Mouse (Mus musculus): ENCODE results near the gene Adgrb2. TPM values are rescaled to one million over a fixed set of nuclear protein-coding genes. Genes with fewer than 3 reads are reported as not detected.
A peak's percentile ranks its signal among the peaks of the same experiment; 100 is the strongest.

Adgrb2 gene
- total RNA-seq, 2 experiments from 2014 or later = 2.2 to 2.3 TPM

DNA sequence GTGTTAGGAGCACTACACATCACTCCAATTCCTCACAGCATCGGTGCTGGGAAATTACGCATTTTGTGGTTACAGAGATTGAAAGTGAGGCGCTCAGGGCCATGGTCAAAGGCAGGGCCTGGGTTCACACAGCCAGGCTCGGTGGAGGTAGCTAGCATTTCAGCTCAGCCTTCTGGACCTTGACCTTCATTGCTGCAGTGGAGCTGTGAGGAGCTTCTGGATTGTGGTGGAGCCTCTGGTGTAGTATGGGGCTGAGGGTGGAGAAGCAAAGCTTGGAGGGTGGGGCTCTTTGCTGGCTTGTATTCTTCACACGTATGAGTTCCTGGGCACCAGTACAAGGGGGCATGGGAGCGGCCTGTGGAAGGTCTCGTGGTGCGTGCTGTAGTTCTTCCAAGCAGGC lies 38.3 kb downstream of the Adgrb2 start:
- intact Hi-C loops (cut with DNase I) = no loop called here
- DNase-seq = no peak

DNA sequence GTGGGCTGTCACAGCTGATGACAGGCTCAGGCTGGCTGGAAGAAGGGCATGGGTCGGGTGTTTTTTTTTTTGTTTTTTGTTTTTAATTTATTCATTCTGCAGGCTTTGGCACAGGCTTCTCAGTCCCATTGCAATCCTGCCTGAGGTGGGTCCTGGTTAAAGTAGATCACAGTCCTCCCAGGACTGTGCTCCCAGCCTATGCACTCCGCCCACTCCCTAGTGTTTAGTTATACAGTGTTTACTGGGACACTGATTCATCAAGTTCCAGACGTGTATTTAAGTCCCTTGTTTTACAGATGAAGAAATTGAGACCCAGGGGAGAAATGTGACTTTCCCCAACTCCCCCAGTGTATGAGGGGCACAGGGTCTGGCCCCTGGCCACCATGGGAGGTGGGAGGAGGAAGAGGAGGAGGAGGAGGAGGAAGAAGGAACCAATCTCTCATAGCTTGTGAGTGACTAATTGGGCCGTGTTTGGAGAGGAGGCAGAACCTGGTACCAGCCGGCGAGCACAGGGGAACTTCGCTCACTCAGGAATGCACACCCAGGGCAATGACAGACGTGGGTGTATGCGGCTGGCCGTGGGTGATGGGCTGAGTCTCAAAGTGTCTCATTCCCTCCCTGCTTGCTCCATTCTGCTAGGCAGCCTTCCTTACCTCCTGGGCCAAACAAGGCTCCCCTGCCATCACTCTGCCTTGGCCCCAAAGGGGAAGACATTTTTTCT lies 39.0 kb downstream of the Adgrb2 start:
- DNase-seq = no peak
- intact Hi-C loops (cut with DNase I) = no loop called here

DNA sequence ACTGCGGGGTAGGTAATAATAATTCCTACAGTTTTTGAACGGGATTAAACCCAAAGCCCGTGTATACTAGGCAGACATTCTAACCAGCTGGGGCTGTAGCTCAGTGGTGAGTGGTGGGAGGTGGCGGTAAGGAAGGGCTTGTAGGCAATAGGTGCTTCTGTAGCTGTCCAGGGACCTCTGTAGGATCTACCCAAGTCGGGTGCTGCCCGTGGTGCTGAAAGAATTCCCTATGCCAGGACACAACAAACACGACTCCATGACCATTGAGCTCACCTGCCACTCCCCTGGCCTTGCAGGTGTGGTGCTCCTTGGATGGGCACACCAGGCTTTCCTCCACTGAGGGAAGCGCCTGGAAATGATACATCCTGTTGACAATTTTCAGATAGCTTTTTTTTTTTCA lies 40.9 kb downstream of the Adgrb2 start:
- no peak for DNase-seq
- intact Hi-C loops (cut with DNase I) = no loop called here

DNA sequence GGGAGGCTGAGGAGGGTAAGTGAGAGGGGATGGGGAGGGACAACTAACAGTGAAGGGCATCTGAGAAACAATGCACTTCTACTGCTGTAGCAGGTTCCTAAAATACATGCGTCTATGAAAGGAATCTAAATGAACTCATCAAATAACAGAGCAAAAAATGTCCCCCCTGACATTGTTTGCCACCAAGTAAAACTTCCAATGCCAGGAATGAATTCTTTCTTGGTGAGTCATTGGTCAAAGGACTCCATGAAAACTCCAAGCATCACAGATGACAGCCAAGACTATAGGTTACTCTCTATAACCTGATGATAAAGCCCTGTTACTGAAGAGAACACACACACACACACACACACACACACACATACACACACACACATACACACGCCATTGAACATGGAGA lies 46.5 kb downstream of the Adgrb2 start:
- DNase-seq = no peak
- intact Hi-C loops (cut with DNase I) = no loop called here

- DNase-seq = no peak
- intact Hi-C loops (cut with DNase I) = no loop called here
Observed at GRCm38 (mm10) chr4:130033496-130033895, 48.8 kb downstream of the Adgrb2 start.

- intact Hi-C loops (cut with DNase I) = loop anchor here (1.0 to 5.0 kb wide), 2 partner anchors 51 to 151 kb away; no protein-coding TSS in a partner anchor
Observed at GRCm38 (mm10) chr4:130036112-130036511, 51.4 kb downstream of the Adgrb2 start.

DNA sequence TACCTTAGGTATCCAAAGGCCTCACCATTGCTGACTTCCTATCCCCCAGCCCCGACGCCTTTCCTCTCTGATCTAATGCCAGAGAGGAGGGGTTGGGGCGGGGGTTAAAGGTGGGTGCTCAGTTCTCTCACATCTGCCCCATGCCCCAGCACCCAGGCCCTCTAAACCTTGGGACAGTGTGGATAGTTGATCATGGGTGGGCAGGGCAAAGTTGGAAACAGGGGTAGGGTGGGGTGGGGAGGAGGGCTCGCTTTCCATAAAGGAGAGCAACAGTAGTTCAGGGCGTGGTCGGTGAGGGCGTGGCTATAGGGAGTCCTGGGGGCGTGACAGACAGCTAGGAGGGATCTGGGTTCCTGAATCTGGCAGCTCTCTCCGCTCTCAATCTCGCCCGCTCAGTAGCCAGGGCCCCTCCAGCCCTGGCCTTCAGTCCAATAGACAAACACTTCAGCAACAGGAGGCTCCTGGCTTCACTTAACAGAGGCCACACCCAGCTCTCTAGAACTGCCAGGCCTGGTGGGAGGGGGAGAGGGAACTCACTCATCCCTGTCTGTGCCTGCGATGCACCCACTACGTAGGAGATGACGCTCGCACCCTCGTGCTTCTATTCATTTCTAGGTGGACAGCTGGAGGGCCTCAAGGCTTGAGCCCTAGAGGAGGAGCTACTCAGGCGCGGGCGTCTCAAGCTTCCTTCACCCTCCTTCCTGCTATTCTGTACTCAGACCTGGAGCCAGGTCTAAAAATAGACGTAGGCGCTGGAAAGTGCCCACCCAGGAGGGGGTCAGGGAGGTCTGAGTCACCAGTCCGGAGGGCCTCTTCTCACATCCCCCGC lies 52.1 kb downstream of the Adgrb2 start:
- intact Hi-C loops (cut with DNase I) = loop anchor here (1.0 to 5.0 kb wide), 2 partner anchors 51 to 151 kb away; no protein-coding TSS in a partner anchor
- DNase-seq = peak; percentile 59 to 74

More at GRCm38 (mm10) chr4:130036112-130036511, 51.4 kb downstream of the Adgrb2 start:
- peak; percentile 63 to 67 for DNase-seq

- DNase-seq = no peak
- intact Hi-C loops (cut with DNase I) = loop anchor here (5.0 kb wide), 1 partner anchor 148 kb away; no protein-coding TSS in a partner anchor
Observed at GRCm38 (mm10) chr4:130039351-130039750, 54.7 kb downstream of the Adgrb2 start.

- intact Hi-C loops (cut with DNase I) = no loop called here
- DNase-seq = no peak
Observed at GRCm38 (mm10) chr4:130041076-130041475, 56.4 kb downstream of the Adgrb2 start.

DNA sequence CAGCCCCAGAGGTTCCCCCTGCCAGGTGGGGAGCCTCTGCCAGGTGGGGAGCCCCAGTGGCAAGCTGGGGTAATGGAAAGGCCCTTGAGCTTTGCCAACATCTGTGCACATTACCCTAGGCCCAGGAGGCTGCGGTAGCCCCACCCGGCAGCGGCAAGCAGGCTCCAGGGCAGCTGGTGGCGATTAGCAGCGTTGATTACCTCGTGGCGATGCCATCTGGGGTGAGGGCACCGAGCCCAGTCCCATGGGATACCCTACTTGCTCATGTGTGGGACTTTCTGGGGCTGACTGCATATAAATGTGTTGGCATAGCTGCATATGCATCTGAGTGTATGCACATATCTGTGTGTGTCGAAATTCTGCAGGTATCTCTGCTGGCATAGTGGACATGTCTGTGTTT lies 59.5 kb downstream of the Adgrb2 start:
- DNase-seq = no peak
- intact Hi-C loops (cut with DNase I) = no loop called here

DNA sequence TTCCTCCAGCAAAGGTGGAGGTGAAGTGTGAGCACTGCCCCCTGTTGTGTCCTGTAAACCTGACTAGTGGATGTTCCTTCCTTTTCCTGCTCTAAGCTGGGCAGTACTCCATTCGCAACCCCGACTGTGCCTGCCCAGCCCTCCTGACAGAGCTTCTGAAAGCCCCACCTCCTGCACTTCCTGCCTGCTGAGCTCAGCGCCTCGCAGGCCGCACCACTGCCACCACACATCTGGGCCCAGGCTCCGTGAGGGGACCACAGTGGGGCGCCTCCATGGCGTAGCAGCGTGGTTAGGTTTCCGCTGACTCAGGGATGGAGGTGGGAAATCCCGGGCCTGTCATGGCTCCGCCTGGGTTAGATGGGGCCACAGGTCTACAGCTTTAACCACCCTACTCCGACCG lies 60.9 kb downstream of the Adgrb2 start:
- peak; percentile 55 to 57 for DNase-seq
- intact Hi-C loops (cut with DNase I) = no loop called here

GRCm38 (mm10) chr4:130047331-130048202 lies 62.9 kb downstream of the Adgrb2 start, which contains the start of gene Col16a1:
TSS of gene Col16a1 (plus strand) at chr4:130047840.
- peak; percentile 96 for DNase-seq
- intact Hi-C loops (cut with DNase I) = no loop called here

DNA sequence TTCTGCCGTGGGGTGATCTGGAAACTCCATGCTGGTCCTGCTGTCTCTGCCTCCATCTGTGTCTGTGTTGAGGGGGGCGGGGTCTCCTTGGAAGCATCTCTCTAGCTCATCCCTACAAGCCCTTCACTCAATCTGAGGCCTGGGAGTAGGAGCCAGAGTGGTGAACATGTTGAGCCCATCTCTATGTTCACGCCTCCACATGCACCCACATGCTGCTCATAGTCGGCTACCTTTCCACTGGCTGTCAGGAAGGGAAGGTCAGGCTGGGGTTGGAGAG lies 63.5 kb downstream of the Adgrb2 start:
- intact Hi-C loops (cut with DNase I) = no loop called here
- DNase-seq = no peak

DNA sequence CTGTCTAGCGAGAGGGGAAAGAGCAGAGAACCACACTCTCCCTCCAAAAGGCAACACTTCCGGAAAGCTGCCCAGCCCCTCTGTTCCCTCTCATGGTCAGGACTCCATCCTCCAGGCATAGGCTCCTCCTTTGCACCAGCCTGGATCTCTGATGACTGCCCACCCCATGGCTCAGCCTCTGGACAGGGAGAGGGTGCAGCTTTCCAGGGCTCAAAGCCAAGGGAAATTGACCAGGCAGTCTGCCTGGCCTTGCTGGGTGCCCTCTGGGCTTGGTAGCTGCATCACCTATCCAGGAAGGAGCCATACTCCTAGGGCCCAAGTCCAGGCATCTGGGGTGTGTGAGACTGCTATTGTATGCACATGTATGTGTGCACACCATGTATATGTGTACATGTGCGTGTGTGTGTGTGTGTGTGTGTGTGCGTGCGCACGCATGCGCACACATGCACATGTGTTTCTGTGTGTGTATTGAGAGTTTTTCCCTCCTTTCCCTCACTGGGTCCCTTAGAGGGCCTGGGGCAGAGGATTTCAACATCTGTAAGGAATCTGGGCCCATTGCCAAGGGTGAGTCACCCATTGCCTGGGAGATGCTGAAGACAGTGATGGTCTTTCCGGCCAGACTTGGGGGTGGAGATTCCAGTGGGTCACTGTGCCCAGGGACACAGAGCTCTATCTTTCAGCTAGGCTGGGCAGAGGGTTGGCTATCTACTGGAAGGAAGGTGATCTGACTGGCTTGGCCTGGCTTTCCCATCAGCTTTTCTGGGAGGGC lies 65.6 kb downstream of the Adgrb2 start:
- peak; percentile 74 to 83 for DNase-seq
- intact Hi-C loops (cut with DNase I) = no loop called here

- intact Hi-C loops (cut with DNase I) = no loop called here
- no peak for DNase-seq
Observed at GRCm38 (mm10) chr4:130052283-130052682, 67.6 kb downstream of the Adgrb2 start.

GRCm38 (mm10) chr4:130053111-130053510 lies 68.4 kb downstream of the Adgrb2 start:
- no peak for DNase-seq
- intact Hi-C loops (cut with DNase I) = no loop called here

DNA sequence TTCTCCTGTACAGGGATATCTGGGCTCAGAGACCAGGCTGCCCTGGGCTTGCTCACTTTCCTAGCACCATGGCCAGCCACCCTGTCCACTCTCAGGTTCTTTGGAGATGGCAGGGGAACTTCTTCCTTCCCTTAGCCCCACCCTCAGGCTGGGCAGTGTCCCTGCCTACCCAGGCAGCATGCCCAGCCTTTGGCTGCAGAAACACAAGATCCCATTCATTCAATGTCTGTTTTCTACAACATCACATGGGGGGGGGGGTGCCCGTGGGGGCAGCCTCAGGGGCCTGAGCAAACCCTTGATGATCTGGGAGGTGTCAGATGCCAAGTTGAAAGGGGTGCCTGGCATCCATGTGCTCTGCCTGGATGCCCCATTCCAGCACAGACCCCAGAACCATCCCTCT lies 70.1 kb downstream of the Adgrb2 start:
- no peak for DNase-seq
- intact Hi-C loops (cut with DNase I) = no loop called here

DNA sequence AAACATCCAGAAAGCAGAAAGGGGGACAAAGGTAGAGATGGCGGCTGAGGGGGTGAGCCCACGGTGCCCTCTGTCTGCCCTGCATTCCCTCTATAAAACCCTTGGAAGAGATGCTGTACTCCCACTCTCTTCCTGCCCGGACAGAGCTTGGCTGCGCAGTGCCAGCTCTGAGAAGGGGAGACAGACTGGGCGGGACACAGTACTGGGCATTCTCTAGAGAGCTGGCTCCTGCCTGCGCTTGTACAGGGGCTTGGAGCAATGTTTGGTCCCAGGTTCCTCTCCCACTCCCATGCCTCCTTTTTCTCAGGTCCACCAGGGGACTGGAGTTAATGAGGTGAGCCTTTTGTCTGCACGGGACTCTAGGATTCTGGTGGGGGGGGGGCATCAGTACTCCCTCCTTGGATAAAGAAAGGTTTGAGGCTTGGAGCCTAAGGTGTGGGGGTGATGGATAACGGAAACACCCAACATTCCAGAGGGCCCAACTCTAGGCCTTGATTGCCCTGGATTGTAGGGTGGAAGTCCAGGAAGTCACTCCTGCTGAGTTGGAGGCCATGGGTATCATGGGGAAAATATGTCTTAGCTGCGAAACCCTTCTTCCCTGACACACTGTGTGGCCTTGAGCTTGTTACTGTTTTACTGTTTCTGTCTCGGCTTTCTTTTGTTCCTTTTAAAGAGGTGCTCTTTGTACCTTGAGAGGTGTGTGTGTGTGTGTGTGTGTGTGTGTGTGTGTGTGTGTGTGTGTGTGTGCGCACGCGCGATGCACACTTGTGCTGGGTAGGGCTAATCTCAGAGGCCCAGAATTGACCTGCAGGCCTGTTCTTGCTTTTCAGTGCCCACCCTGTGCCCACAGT lies 70.7 kb downstream of the Adgrb2 start:
- intact Hi-C loops (cut with DNase I) = no loop called here
- DNase-seq = no peak

- no peak for DNase-seq
- intact Hi-C loops (cut with DNase I) = no loop called here
Observed at GRCm38 (mm10) chr4:130056011-130056322, 71.3 kb downstream of the Adgrb2 start.

All from heart, postnatal 14 days (tissue).